Mouse (Mus musculus) thymus, adult 2 months (tissue): ENCODE results near the gene Aldh4a1.

Experiments used
- CTCF ChIP-seq: fragments of 200-500 bp; IDR thresholded peaks from 2 replicates; pipeline ENCODE4 v1.5.1; 2012; ENCODE audit warnings: mild to moderate bottlenecking, control low read depth, low read length, moderate library complexity, borderline replicate concordance; ENCODE audit not compliant: control insufficient read depth, poor library complexity, insufficient read depth; ENCODE audit errors: extremely low read depth
- POLR2A ChIP-seq: fragments of 200-500 bp; IDR thresholded peaks from 2 replicates; pipeline ENCODE4 v1.6.1; 2012; ENCODE audit warnings: mild to moderate bottlenecking, low read length, control low read depth, moderate library complexity; ENCODE audit not compliant: control insufficient read depth, poor library complexity, insufficient read depth; ENCODE audit errors: extremely low read depth

DNA sequence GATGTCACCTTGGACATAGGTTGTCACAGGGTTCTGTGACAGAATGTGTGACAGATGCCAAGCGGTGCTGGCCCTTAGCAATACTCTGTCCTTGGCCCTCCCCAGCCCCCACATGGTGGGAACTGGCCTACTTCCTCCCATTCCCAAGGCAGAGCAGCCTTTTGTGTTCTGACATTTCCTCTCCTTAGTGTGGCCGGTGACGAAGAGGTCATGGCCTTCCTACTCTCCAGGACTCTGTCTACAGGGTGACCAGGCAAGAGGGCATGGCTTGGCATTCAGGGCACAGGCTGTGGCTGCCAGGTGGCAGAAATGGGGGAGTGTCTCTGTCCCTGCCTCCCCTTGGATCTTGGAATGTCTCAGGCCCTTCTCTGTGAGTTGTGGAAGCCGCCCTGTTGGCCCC lies 35.3 kb upstream of the Aldh4a1 start:
- TF ChIP-seq CTCF (no peak), POLR2A (no peak)
